Mouse (Mus musculus) MEL (cell line): Measurements from ENCODE around the gene Homer1. TPM values are rescaled to one million over a fixed set of nuclear protein-coding genes. Genes with fewer than 3 reads are reported as not detected.

Experiments used
- DNase-seq: peaks from one replicate; pipeline ENCODE4 v3.0.0; 2011; ENCODE audit warnings: low read depth, low spot score
- H3K27ac ChIP-seq: 2 replicates; pipeline ENCODE4 v1.5.1; 2012; ENCODE audit warnings: low read depth, mild to moderate bottlenecking, control low read depth, low read length, moderate library complexity; ENCODE audit not compliant: control insufficient read depth
- H3K27me3 ChIP-seq, 2 experiments: fragments of 150-350 bp in 1 of 2; sonication (generic) in 1 of 2; 2 replicates each; pipeline ENCODE4 v1.6.1; 2012; ENCODE audit warnings: low read length in 2 of 2, mild to moderate bottlenecking in 2 of 2, improper control_type of control experiment in 1 of 2, moderate library complexity in 1 of 2; ENCODE audit not compliant: insufficient read depth in 2 of 2, control insufficient read depth in 1 of 2
- H3K36me3 ChIP-seq, 2 experiments: 2 replicates each; pipeline ENCODE4 v1.6.1; 2012 to 2014; ENCODE audit warnings: low read length in 2 of 2, improper control_type of control experiment in 1 of 2, inconsistent platforms in 1 of 2, mild to moderate bottlenecking in 1 of 2; ENCODE audit not compliant: insufficient read depth in 2 of 2, control insufficient read depth in 1 of 2
- H3K4me1 ChIP-seq, 2 experiments: fragments of 150-350 bp in 1 of 2; sonication (generic) in 1 of 2; 2 replicates each; pipeline ENCODE4 v1.6.1; 2012; ENCODE audit warnings: low read length in 2 of 2, improper control_type of control experiment in 1 of 2, mild to moderate bottlenecking in 1 of 2; ENCODE audit not compliant: insufficient read depth in 2 of 2, control insufficient read depth in 1 of 2
- H3K4me3 ChIP-seq, 2 experiments: fragments of 150-350 bp in 1 of 2; sonication (generic) in 1 of 2; 2 replicates each; pipeline ENCODE4 v1.5.1; 2012; ENCODE audit warnings: low read depth in 2 of 2, low read length in 2 of 2, mild to moderate bottlenecking in 2 of 2, moderate library complexity in 2 of 2, control low read depth in 1 of 2, improper control_type of control experiment in 1 of 2; ENCODE audit not compliant: control insufficient read depth in 1 of 2, insufficient read depth in 1 of 2
- H3K79me2 ChIP-seq: 2 replicates; pipeline ENCODE4 v1.6.1; 2012; ENCODE audit warnings: mild to moderate bottlenecking, low read length, moderate library complexity; ENCODE audit not compliant: control insufficient read depth, poor library complexity, insufficient read depth
- H3K9ac ChIP-seq: 2 replicates; pipeline ENCODE4 v1.6.1; 2012; ENCODE audit warnings: low read depth, mild to moderate bottlenecking, control low read depth, low read length, moderate library complexity; ENCODE audit not compliant: control insufficient read depth, poor library complexity, severe bottlenecking
- H3K9me3 ChIP-seq: fragments of 150-350 bp; sonication (generic); replicated peaks from 2 replicates; pipeline ENCODE4 v1.6.1; 2012; ENCODE audit warnings: mild to moderate bottlenecking, low read length, improper control_type of control experiment, moderate library complexity; ENCODE audit not compliant: insufficient read depth
- CHD1 ChIP-seq: IDR thresholded peaks from 2 replicates; pipeline ENCODE4 v1.6.1; 2012; ENCODE audit warnings: low read depth, mild to moderate bottlenecking, inconsistent platforms, low read length, improper control_type of control experiment
- CHD2 ChIP-seq: IDR thresholded peaks from 2 replicates; pipeline ENCODE4 v1.6.1; 2011; ENCODE audit warnings: low read length, improper control_type of control experiment
- CTCF ChIP-seq, 3 experiments: IDR thresholded peaks in 2 of 3; conservative IDR thresholded peaks in 1 of 3; 2 replicates each; pipeline ENCODE4 v1.5.1; 2011 to 2012; ENCODE audit warnings: low read length in 3 of 3, low read depth in 2 of 3, mild to moderate bottlenecking in 2 of 3, improper control_type of control experiment in 1 of 3, inconsistent platforms in 1 of 3, mixed read lengths in 1 of 3, moderate library complexity in 1 of 3; ENCODE audit not compliant: control insufficient read depth in 1 of 3, insufficient read depth in 1 of 3, poor library complexity in 1 of 3, severe bottlenecking in 1 of 3
- EP300 ChIP-seq, 2 experiments: IDR thresholded peaks; 2 replicates each; pipeline ENCODE4 v1.6.1; 2011; ENCODE audit warnings: improper control_type of control experiment in 2 of 2, low read length in 2 of 2, low read depth in 1 of 2, mild to moderate bottlenecking in 1 of 2
- GABPA ChIP-seq: IDR thresholded peaks from 2 replicates; pipeline ENCODE4 v1.6.1; 2012; ENCODE audit warnings: low read depth, mild to moderate bottlenecking, inconsistent platforms, low read length, improper control_type of control experiment, moderate library complexity
- GATA1 ChIP-seq: IDR thresholded peaks from 2 replicates; pipeline ENCODE4 v1.6.1; 2011; ENCODE audit warnings: low read depth, low read length, improper control_type of control experiment
- JUND ChIP-seq: IDR thresholded peaks from 2 replicates; pipeline ENCODE4 v1.6.1; 2011; ENCODE audit warnings: low read depth, mild to moderate bottlenecking, improper control_type of control experiment, low read length
- KAT2A ChIP-seq: conservative IDR thresholded peaks from 2 replicates; pipeline ENCODE4 v1.6.1; 2012; ENCODE audit warnings: low read depth, low read length, improper control_type of control experiment, inconsistent platforms
- MAFK ChIP-seq: IDR thresholded peaks from 2 replicates; pipeline ENCODE4 v1.6.1; 2011; ENCODE audit warnings: low read depth, mild to moderate bottlenecking, low read length, improper control_type of control experiment, borderline replicate concordance
- MAX ChIP-seq: IDR thresholded peaks from 2 replicates; pipeline ENCODE4 v1.6.1; 2011; ENCODE audit warnings: low read length, improper control_type of control experiment
- MEF2A ChIP-seq: IDR thresholded peaks from 2 replicates; pipeline ENCODE4 v1.6.1; 2014; ENCODE audit warnings: low read depth, mild to moderate bottlenecking, inconsistent platforms, low read length, improper control_type of control experiment; ENCODE audit not compliant: poor library complexity, insufficient replicate concordance, severe bottlenecking; ENCODE audit errors: extremely low read depth
- NELFE ChIP-seq: IDR thresholded peaks from 2 replicates; pipeline ENCODE4 v1.6.1; 2011; ENCODE audit warnings: low read depth, low read length, improper control_type of control experiment
- NRF1 ChIP-seq: IDR thresholded peaks from 2 replicates; pipeline ENCODE4 v1.6.1; 2014; ENCODE audit warnings: low read depth, mild to moderate bottlenecking, inconsistent platforms, low read length, improper control_type of control experiment, moderate library complexity; ENCODE audit not compliant: poor library complexity, insufficient read depth, severe bottlenecking
- POLR2A ChIP-seq, 2 experiments: IDR thresholded peaks; 2 replicates each; pipeline ENCODE4 v1.6.1; 2011 to 2012; ENCODE audit warnings: low read length in 2 of 2, mild to moderate bottlenecking in 2 of 2, control low read depth in 1 of 2, improper control_type of control experiment in 1 of 2, low read depth in 1 of 2, moderate library complexity in 1 of 2; ENCODE audit not compliant: control insufficient read depth in 1 of 2, insufficient read depth in 1 of 2, poor library complexity in 1 of 2
- POLR2AphosphoS5 ChIP-seq: IDR thresholded peaks from 2 replicates; pipeline ENCODE4 v1.6.1; 2012; ENCODE audit warnings: low read depth, borderline replicate concordance, mild to moderate bottlenecking, inconsistent platforms, low read length, moderate library complexity, mixed read lengths
- RAD21 ChIP-seq: IDR thresholded peaks from 2 replicates; pipeline ENCODE4 v1.6.1; 2011; ENCODE audit warnings: mild to moderate bottlenecking, low read depth, low read length, improper control_type of control experiment
- RCOR1 ChIP-seq: IDR thresholded peaks from 2 replicates; pipeline ENCODE4 v1.6.1; 2012; ENCODE audit warnings: low read depth, mild to moderate bottlenecking, inconsistent platforms, low read length, improper control_type of control experiment
- SIN3A ChIP-seq: IDR thresholded peaks from 2 replicates; pipeline ENCODE4 v1.6.1; 2012; ENCODE audit warnings: low read length, improper control_type of control experiment, inconsistent platforms
- SMC3 ChIP-seq: IDR thresholded peaks from 2 replicates; pipeline ENCODE4 v1.6.1; 2011; ENCODE audit warnings: low read depth, low read length, improper control_type of control experiment
- TAL1 ChIP-seq: IDR thresholded peaks from 2 replicates; pipeline ENCODE4 v1.6.1; 2012; ENCODE audit warnings: mild to moderate bottlenecking, inconsistent platforms, low read length, moderate library complexity, mixed read lengths
- TCF12 ChIP-seq: IDR thresholded peaks from 2 replicates; pipeline ENCODE4 v1.6.1; 2014; ENCODE audit warnings: low read depth, mild to moderate bottlenecking, inconsistent platforms, low read length, improper control_type of control experiment, moderate library complexity
- UBTF ChIP-seq: IDR thresholded peaks from 2 replicates; pipeline ENCODE4 v1.6.1; 2012; ENCODE audit warnings: low read depth, mild to moderate bottlenecking, inconsistent platforms, low read length, improper control_type of control experiment, moderate library complexity, borderline replicate concordance; ENCODE audit not compliant: insufficient read depth
- USF1 ChIP-seq: IDR thresholded peaks from 2 replicates; pipeline ENCODE4 v1.6.1; 2014; ENCODE audit warnings: low read depth, mild to moderate bottlenecking, inconsistent platforms, low read length, improper control_type of control experiment, moderate library complexity
- USF2 ChIP-seq, 2 experiments: IDR thresholded peaks; 2 replicates each; pipeline ENCODE4 v1.6.1; 2011 to 2012; ENCODE audit warnings: improper control_type of control experiment in 2 of 2, low read length in 2 of 2, borderline replicate concordance in 1 of 2, inconsistent platforms in 1 of 2, low read depth in 1 of 2, mild to moderate bottlenecking in 1 of 2; ENCODE audit not compliant: insufficient read depth in 1 of 2
- ZKSCAN1 ChIP-seq: IDR thresholded peaks from 2 replicates; pipeline ENCODE4 v1.6.1; 2012; ENCODE audit warnings: low read depth, mild to moderate bottlenecking, inconsistent platforms, low read length, improper control_type of control experiment, moderate library complexity
- ZMIZ1 ChIP-seq: IDR thresholded peaks from 2 replicates; pipeline ENCODE4 v1.6.1; 2012; ENCODE audit warnings: low read depth, mild to moderate bottlenecking, inconsistent platforms, low read length, improper control_type of control experiment, moderate library complexity
- ZNF384 ChIP-seq: IDR thresholded peaks from 2 replicates; pipeline ENCODE4 v1.6.1; 2012; ENCODE audit warnings: low read depth, mild to moderate bottlenecking, inconsistent platforms, low read length, improper control_type of control experiment
- polyA plus RNA-seq, 2 experiments: library from polyadenylated mRNA; stranded (reverse) in 1 of 2; unstranded in 1 of 2; fragments of >175 nt in 1 of 2; fragments of >200 nt in 1 of 2; gene quantifications; 2 replicates each; pipeline versions ENCODE4 v1.2.1 to v1.2.4; 2012; ENCODE audit warnings: low replicate concordance in 2 of 2, low read depth in 1 of 2; ENCODE audit not compliant: insufficient read length in 2 of 2, insufficient read depth in 1 of 2, missing spikeins in 1 of 2
- total RNA-seq: library from RNA; depleted of rRNA; stranded (reverse); fragments of 300-350 nt; gene quantifications from 2 replicates; pipeline ENCODE4 v1.2.3, GENCODE M21; 2012

The Homer1 gene
- total and polyA plus RNA-seq, 3 experiments: 19.5 to 20.6 TPM; not detected in 1

- TF ChIP-seq ZMIZ1: 0 out of 2 replicates have a peak, but pooled peaks have one; percentile 14
Observed at GRCm38 (mm10) chr13:93385147-93385546, 85.7 kb downstream of the Homer1 start (continued).

GRCm38 (mm10) chr13:93387440-93387839 lies 88.0 kb downstream of the Homer1 start:
- H3K4me3 ChIP-seq: peak overlapping the region in 1 of 2 experiments; percentile 5; a peak in 1 of 4 replicates
- peak; percentile 46 for DNase-seq
- peaks cover 0 to 57% of the 10 kb centered on the region in 2 experiments; a peak in 2 of 4 replicates for H3K36me3 ChIP-seq
- no peaks in the 10 kb centered on the region for H3K27me3 ChIP-seq
- H3K27ac ChIP-seq: peak overlapping the region; percentile 74
- H3K9me3 ChIP-seq: no peaks in the 10 kb centered on the region
- no peak for TF ChIP-seq RAD21
- 0 out of 2 replicates have a peak, but pooled peaks have one; percentile 6 for TF ChIP-seq CHD1
- no peaks in the 10 kb centered on the region for H3K79me2 ChIP-seq
- H3K4me1 ChIP-seq: peaks cover 29 to 46% of the 10 kb centered on the region in 2 experiments
- H3K9ac ChIP-seq: peak overlapping the region; percentile 7

DNA sequence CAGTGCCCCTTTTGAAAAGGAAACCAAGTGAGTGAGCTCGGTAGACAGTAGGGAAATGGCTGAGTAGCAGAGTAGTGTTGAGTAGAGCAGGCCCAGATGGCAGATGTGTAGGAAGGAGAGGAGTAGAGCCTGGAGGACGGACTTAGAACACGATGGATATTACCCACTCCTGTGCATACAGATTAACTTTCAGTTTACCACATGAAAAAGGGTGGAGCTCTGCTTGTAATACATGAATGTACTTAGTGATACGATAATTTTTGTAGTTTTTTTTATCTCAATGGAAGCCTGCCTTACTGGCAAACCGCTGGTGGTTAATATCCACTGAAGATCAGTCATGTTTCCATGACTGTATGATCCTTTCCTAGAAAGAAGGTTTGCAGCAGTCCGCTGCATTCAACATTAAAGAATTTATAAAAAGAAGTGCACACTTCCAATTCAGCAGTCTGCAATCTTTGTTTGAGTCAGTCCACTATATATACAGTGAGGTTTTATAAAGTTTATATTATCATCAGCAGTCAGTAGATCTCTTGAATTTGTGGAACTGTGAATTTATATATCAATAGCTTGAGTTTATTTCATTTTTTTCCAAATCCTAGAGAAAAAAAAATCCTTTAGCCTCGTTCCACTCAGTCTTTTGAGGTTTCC lies 89.3 kb downstream of the Homer1 start:
- peak overlapping the region; percentile 61 for H3K9ac ChIP-seq
- peak overlapping the region; percentile 48 to 53 for H3K4me3 ChIP-seq
- H3K36me3 ChIP-seq: peaks cover 0 to 48% of the 10 kb centered on the region in 2 experiments; a peak in 2 of 4 replicates
- H3K27me3 ChIP-seq: no peaks in the 10 kb centered on the region
- H3K9me3 ChIP-seq: no peaks in the 10 kb centered on the region
- DNase-seq: peak; percentile 94
- no peaks in the 10 kb centered on the region for H3K79me2 ChIP-seq
- H3K27ac ChIP-seq: peak overlapping the region; percentile 93
- peaks cover 22 to 36% of the 10 kb centered on the region in 2 experiments for H3K4me1 ChIP-seq
- TF ChIP-seq ZNF384 (peak; percentile 91), CTCF (IDR thresholded peaks at IDR 0.05 in 2 of 3, conservative IDR thresholded peaks at IDR 0.05 in 1 of 3; ENCODE audit: control insufficient read depth in 1 of 3, insufficient read depth in 1 of 3, low read depth in 2 of 3, low read length in 3 of 3, poor library complexity in 1 of 3, severe bottlenecking in 1 of 3) (no peak), MAX (no peak), NRF1 (no peak), SIN3A (peak; percentile 90), KAT2A (no peak), USF1 (no peak), RCOR1 (peak; percentile 54; the same call in 1 of the 2 replicates), MEF2A (no peak), TAL1 (peak; percentile 85), USF2 (IDR thresholded peaks at IDR 0.05; ENCODE audit: borderline replicate concordance in 1 of 2, insufficient read depth in 1 of 2, low read depth in 1 of 2, low read length in 2 of 2) (no peak), NELFE (peak; percentile 37; the same call in 1 of the 2 replicates), CHD2 (no peak), UBTF (no peak), EP300 (IDR thresholded peaks at IDR 0.05; ENCODE audit: low read depth in 1 of 2, low read length in 2 of 2) (peak; percentile 91 to 95), POLR2A (IDR thresholded peaks at IDR 0.05; ENCODE audit: control insufficient read depth in 1 of 2, insufficient read depth in 1 of 2, low read depth in 1 of 2, low read length in 2 of 2, poor library complexity in 1 of 2) (peak in 1 of 2 experiments; percentile 66; a peak in 2 of 4 replicates), SMC3 (no peak), ZMIZ1 (no peak), GABPA (no peak), RAD21 (no peak), JUND (no peak), ZKSCAN1 (no peak), GATA1 (peak; percentile 85), MAFK (no peak; the same call in 1 of the 2 replicates), TCF12 (peak; percentile 81; the same call in 1 of the 2 replicates), POLR2AphosphoS5 (no peak)
